Mouse (Mus musculus): ENCODE results near the gene Usp13. TPM values are rescaled to one million over a fixed set of nuclear protein-coding genes. Genes with fewer than 3 reads are reported as not detected.

Usp13 gene
- polyA plus RNA-seq, 3 experiments from 2014 or later: not detected

GRCm38 (mm10) chr3:32939802-32940501 is 122.6 kb downstream of the Usp13 start:
- ATAC-seq: no peak

GRCm38 (mm10) chr3:32947486-32947885 is 130.1 kb downstream of the Usp13 start:
- ATAC-seq: no peak

GRCm38 (mm10) chr3:32951382-32951781 is 134.0 kb downstream of the Usp13 start:
- no peak for ATAC-seq

GRCm38 (mm10) chr3:32961494-32961893 is 144.1 kb downstream of the Usp13 start:
- ATAC-seq: no peak

- no peak for ATAC-seq
These were observed 148.2 kb downstream of the Usp13 start for GRCm38 (mm10) chr3:32965528-32965927.

- ATAC-seq: no peak
These were observed 151.5 kb downstream of the Usp13 start for GRCm38 (mm10) chr3:32968671-32969425.

- no peak for ATAC-seq
These were observed 152.9 kb downstream of the Usp13 start for GRCm38 (mm10) chr3:32970257-32970656.

- no peak for ATAC-seq
These were observed 161.9 kb downstream of the Usp13 start for GRCm38 (mm10) chr3:32979238-32979637.

- no peak for ATAC-seq
These were observed 162.6 kb downstream of the Usp13 start for GRCm38 (mm10) chr3:32979981-32980380.

GRCm38 (mm10) chr3:32985141-32985540 is 167.8 kb downstream of the Usp13 start:
- ATAC-seq: no peak

Other genes starting within 250 kb of the Usp13 start
- 10 to 100 TPM; 19.0 to 23.9 (median 22.6) TPM for gene Gnb4, start 201.0 kb upstream of the Usp13 start, polyA plus RNA-seq (2017; shearing (Covaris generic))
- gene Actl6a, start 111.2 kb upstream of the Usp13 start, polyA plus RNA-seq (2017; shearing (Covaris generic)): 100 to 1,000 TPM in 1 of 3 experiments, 10 to 100 TPM in 2; 93.7 to 118 (median 94.9) TPM
- 100 to 1,000 TPM; 255 to 284 (median 279) TPM for gene Ndufb5, start 80.6 kb upstream of the Usp13 start, polyA plus RNA-seq (2017; shearing (Covaris generic))
- gene Mrpl47, start 79.9 kb upstream of the Usp13 start, polyA plus RNA-seq (2017; shearing (Covaris generic)): 10 to 100 TPM; 15.7 to 24.7 (median 19.4) TPM